Mouse (Mus musculus) thymus, postnatal 36 days (tissue): ENCODE data around the gene Tubgcp6.

Experiments
- DNase-seq, 2 experiments: peaks; one replicate each; pipeline ENCODE4 v3.0.0; 2022; ENCODE audit warnings: mixed read lengths in 2 of 2

Gene Tubgcp6

DNA sequence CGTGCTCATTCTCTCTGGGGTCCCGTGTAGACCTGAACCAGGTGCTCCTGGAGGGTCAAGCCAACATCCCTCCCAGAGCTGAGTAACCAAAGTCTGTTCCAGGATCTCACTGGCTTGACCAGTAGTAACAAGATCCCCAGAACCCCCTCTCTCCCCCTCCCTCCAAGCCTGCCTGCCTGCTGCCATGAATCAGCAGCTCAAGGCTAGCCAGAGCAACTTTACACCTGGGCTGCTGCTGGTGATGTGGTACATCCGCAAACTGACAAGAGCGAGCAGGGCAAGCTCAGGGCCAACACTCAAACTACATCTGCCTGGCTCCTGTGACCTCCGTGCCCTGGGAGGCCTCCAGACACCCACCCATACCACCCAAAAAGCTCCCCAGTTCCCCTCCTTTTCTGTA, 18.5 kb upstream of the Tubgcp6 start:
- no peak for DNase-seq

DNA sequence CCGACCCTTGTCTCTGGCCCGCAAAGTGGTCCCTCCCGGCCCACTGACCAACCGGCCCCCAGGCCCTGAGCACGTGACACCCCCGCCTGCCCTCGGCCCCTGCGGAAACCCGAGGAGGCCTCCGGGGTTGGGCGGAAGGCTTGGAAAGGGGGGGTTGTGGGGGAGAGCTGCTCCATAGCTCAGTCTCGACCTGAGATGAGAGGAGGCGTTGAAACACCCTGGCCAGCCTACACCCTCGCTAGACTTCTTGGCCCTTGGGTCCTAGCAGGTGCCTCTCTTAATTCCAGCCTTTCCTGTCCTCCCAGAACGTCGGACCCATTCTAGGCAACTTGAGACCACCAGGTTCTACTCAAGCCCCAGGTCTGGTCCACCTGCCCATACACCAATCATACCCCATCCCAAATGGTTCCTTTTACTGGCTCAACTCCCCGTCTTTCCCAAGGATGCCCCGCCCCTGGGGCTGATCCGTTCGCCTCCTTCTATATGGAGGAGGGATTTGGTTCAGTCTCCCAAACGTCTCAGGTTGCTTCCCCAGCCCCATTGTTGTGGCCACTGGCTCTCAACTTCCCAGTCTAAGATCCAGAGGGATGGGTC, 17.8 kb upstream of the Tubgcp6 start, which contains the start of gene Mapk12:
TSS of gene Mapk12 (minus strand) at position 45 of the 594 bp plus-strand sequence.
- DNase-seq: no peak

DNA sequence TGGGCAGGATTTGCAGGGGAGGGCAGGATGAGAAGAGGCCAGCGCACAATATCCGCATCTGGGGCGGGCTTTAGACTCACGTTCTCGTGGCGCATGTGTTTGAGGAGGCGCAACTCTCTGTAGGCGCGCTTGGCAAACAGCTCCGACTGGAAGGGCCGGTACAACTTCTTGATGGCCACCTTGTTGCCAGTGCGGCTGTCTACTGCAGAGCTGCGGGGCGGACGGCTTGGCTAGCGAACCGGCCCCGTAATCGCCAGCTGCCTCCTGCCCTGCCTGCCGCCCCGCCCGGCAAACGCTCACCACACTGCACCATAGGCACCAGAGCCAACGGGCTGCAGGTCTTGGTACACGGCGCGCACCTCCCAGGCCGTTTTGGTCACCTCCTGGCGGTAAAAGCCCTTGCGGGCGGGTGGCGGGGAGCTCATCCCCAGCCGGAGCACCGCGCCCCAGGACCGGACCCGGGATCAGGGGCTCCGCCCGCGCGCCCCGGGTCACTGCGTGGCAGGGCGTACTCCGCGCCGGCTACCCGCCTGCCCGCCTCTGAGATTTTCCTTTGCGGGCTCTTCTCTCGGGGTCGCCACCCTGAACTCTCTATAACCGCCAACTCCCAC, 17.2 kb upstream of the Tubgcp6 start:
- DNase-seq: no peak

GRCm38 (mm10) chr15:89138531-89138930, 15.6 kb upstream of the Tubgcp6 start:
- DNase-seq: no peak

- DNase-seq: no peak
Measured at GRCm38 (mm10) chr15:89138046-89138405, 15.1 kb upstream of the Tubgcp6 start.

DNA sequence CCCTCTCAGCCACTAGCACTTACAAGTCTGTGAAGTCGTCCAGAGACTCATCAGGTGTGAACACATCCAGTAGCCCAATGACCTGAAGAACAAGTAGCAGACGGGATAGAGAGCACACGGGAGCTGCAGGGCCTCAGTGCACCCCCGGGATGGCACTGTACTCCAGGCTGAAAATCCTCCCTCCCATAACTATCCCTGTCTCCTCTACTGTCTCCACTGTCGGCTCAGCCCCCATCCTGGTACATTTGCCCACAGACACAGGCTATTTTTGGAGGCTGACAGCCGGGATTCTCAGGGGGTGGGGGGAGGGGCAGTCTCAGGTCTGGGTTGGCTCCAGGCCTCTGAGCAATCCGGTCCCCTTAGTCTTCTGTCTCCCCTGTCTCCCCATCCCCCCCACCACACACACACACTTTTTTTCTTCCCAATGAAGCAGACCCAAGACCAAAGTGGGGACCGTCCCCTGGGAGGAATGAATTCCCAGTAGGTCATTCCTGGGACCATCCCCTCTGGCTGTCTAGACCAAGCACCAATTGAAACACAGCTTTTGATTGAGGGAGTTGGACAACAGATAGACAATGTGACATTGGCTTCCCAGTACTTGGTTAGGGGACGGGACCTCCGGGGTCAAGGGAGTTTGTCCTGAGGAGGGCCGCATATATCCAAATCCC, 14.6 kb upstream of the Tubgcp6 start:
- DNase-seq: no peak

DNA sequence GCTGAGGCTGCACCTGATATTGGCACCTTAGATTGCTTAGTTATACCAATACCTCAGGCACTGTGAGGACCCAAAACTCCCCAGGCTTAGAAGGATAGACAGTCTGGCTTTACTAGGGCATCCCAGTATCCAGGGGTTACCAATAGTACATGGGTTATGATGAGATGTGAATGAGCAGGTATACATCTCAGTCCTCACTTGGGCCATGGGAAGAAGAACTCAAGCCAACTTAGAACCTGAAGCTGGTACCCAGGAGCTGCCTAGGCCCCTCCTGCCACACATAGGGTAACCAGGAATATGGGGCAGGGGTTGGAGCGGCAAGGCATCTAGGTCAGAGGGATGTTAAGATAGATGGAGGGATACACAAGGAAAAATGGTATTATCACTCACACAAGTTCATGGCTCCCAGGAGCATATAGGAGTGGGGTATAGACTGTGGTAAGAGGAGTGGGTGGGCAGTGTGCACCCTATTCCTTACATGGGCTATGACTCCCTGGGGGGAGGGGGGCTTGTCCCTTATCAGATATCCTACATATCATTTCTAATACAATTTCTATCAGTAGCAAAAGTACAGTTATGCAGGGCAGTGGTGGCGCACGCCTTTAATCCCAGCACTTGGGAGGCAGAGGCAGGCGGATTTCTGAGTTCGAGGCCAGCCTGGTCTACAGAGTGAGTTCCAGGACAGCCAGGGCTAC, 13.7 kb upstream of the Tubgcp6 start:
- no peak for DNase-seq

- DNase-seq: peak; percentile 48 to 56
Measured at GRCm38 (mm10) chr15:89131316-89131715, 8.4 kb upstream of the Tubgcp6 start.

GRCm38 (mm10) chr15:89130245-89130644, 7.3 kb upstream of the Tubgcp6 start:
- no peak for DNase-seq

- DNase-seq: peak; percentile 78 to 81
Measured at GRCm38 (mm10) chr15:89128382-89129350, 5.8 kb upstream of the Tubgcp6 start, which contains the start of gene Hdac10. Gene Hdac10 (minus strand): TSS chr15:89128700.

GRCm38 (mm10) chr15:89127364-89127940, 4.5 kb upstream of the Tubgcp6 start:
- DNase-seq: no peak

GRCm38 (mm10) chr15:89126622-89127021, 3.7 kb upstream of the Tubgcp6 start:
- no peak for DNase-seq

DNA sequence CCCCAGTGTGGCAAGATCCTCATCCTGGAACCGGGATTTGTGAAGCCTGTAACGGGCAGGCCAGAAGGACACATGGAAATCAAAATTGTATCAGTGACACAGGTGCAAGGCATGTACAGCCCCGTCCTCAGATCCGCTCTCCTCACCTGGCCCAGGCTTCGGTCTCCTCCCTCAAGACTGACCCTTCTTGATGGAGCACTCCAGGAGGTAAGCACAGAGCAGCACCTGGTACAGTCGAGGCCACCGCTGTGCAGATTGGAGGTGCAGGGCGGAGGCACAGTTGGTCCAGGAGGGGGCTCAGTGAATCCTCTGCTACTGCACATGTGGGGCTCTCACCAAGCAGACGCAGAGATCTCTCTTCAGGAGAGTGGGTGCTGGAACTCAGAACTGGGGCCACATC, 2.4 kb upstream of the Tubgcp6 start:
- DNase-seq: no peak

- no peak for DNase-seq
Measured at GRCm38 (mm10) chr15:89124312-89124711, 1.4 kb upstream of the Tubgcp6 start.

- peak; percentile 33 to 48 for DNase-seq
Measured at GRCm38 (mm10) chr15:89123595-89123994, 683 bp upstream of the Tubgcp6 start.

GRCm38 (mm10) chr15:89118007-89118406, 4.9 kb downstream of the Tubgcp6 start:
- peak in 1 of 2 experiments; percentile 18 for DNase-seq

DNA sequence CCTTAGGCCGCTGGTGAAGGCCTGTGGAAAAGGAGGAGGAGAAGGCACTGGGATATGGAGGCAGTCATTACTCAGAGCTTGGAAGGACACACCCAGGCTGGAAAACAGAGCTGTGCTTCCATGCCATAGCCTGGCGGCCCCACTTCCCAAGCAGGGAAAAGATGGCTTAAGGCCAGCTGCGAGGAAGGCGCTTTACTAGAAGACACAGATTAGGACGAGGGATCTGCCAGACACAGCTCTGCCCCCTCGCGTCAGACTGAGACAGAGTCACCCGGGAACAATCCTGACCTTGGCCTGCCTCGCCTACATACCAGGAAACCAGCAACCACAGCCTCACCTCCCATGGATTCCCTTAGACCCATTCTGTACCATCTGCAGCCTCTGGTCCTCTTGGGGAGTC, 12.8 kb downstream of the Tubgcp6 start:
- DNase-seq: no peak

DNA sequence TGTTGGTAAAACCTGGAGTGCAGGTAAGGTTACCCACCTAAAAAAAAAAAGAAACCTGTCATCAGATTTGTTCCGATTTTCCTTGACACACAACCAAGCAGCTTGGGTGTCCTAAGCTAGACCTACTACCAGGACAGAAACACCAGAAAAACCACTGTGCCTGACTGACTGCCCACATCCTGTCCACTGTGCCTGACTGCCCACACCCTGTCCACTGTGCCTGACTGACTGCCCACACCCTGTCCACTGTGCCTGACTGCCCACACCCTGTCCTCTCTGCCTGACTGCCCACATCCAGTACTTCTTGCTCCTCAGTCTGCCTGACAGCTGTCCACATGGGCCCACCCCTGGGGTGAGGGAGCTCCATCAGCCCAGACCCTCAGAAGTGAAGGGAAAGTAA, 15.9 kb downstream of the Tubgcp6 start:
- DNase-seq: no peak

DNA sequence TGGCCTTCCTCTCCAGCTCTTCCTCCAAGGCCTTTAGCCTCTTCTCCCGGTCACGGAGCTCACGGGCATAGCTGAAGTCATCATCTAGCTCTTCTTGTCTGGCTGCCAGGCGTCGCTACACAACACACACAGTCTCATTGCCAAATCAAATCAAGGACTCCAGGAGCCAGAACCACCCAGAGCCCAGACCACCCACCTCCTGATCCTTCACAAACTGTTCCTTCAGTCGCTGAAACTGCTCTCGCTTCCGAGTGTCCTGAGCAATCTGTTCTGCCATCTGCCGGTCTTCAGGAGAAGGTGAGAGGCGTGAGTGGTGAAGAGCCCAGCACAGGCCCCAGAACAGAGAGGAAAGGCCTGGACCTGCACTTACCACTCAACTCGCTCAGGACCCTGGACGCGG, 16.8 kb downstream of the Tubgcp6 start:
- DNase-seq: no peak

- no peak for DNase-seq
Measured at GRCm38 (mm10) chr15:89104425-89104824, 18.5 kb downstream of the Tubgcp6 start.

DNA sequence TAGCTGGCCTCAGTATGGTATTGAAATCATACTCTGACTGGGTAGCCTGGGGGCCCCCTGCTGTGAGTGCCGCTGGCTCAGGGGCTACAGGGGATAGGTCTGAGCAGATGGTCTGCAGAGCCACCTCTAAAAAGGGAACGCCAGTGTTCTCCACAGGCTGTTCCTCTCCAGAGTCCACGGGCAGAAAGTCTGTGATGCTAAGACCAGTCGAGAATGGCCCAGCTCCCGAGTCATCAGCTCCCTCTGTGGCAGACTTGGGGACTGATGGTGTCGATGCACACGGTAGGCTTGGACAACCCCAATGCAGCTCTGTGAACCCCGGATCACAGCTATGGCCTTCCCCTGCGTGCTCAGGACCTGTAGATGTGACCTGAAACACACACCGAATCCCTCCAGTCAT, 19.0 kb downstream of the Tubgcp6 start:
- no peak for DNase-seq

DNA sequence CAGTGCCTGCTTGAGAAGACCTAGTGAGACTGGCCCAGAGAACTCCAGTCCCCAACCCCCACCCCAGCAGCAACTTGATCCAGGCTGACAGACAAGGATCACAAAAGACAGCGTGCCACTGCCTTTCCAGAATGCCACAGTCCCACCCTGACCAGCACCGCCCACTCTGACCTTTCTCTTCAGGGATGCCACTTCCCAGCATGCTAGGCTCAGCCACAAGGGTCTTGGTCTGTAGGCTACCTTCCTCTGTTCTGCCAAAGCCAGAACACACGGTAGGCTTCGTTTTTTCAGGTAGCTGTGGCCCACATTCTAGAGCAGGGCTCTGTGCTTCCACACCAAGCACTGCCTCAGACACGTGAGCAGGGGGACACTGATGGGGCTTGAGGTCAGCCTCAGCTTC, 20.3 kb downstream of the Tubgcp6 start:
- DNase-seq: no peak
